Mouse (Mus musculus): ENCODE measurements around the gene Prnd. TPM values are rescaled to one million over a fixed set of nuclear protein-coding genes. Genes with fewer than 3 reads are reported as not detected.

Gene Prnd
- total RNA-seq, 1 experiment, result 0.98 TPM

GRCm38 (mm10) chr2:131939404-131940111 lies 11.1 kb upstream of the Prnd start:
- Histone ChIP-seq H3K4me3 (ENCODE audit: insufficient read depth in 1 of 2, low read depth in 1 of 2, low read length in 2 of 2, poor library complexity in 1 of 2, severe bottlenecking in 1 of 2) (no peak overlapping the region), H3K27ac (ENCODE audit: insufficient read depth, low read depth, low read length, poor library complexity, severe bottlenecking) (no peak overlapping the region), H3K4me1 (ENCODE audit: control insufficient read depth in 2 of 2, insufficient read depth in 2 of 2, low read length in 2 of 2, poor library complexity in 1 of 2) (no peaks in the 10 kb centered on the region; a peak in 1 of 4 replicates), H3K36me3 (ENCODE audit: control insufficient read depth, insufficient read depth, low read length, poor library complexity, severe bottlenecking) (no peaks in the 10 kb centered on the region), H3K9me3 (ENCODE audit: control insufficient read depth, insufficient read depth, low read depth, low read length) (no peaks in the 10 kb centered on the region), H3K9ac (ENCODE audit: insufficient read depth, low read depth, low read length, poor library complexity, severe bottlenecking) (no peak overlapping the region)
- DNase-seq (ENCODE audit: low read depth, low spot score), result peak; percentile 41
- peak; percentile 76; the same call in 1 of the 2 replicates for TF ChIP-seq ZC3H11A (IDR thresholded peaks at IDR 0.05; ENCODE audit: borderline replicate concordance, low read depth, low read length)
- TF ChIP-seq ZNF384 (IDR thresholded peaks at IDR 0.05; ENCODE audit: low read depth, low read length), result no peak
- in situ Hi-C loops (cut with MboI; ENCODE audit: low sequenced_read_pairs in 2 of 2, unreplicated experiment in 2 of 2), result loop anchor here (25.0 kb wide), 2 partner anchors 127 to 377 kb away; partner anchors contain the start of gene Adra1d (in 1 of the 2)

- no peaks in the 10 kb centered on the region for H3K36me3 ChIP-seq (ENCODE audit: control insufficient read depth, insufficient read depth, low read length, poor library complexity, severe bottlenecking)
- H3K27ac ChIP-seq (ENCODE audit: insufficient read depth, low read depth, low read length, poor library complexity, severe bottlenecking), result no peak overlapping the region
- no peaks in the 10 kb centered on the region; a peak in 1 of 4 replicates for H3K4me1 ChIP-seq (ENCODE audit: control insufficient read depth in 2 of 2, insufficient read depth in 2 of 2, low read length in 2 of 2, poor library complexity in 1 of 2)
- no peak overlapping the region for H3K4me3 ChIP-seq (ENCODE audit: insufficient read depth in 1 of 2, low read depth in 1 of 2, low read length in 2 of 2, poor library complexity in 1 of 2, severe bottlenecking in 1 of 2)
- in situ Hi-C loops (cut with MboI; ENCODE audit: low sequenced_read_pairs in 2 of 2, unreplicated experiment in 2 of 2), result loop anchor here (25.0 kb wide), 2 partner anchors 128 to 378 kb away; partner anchors contain the start of gene Adra1d (in 1 of the 2)
- no peaks in the 10 kb centered on the region for H3K9me3 ChIP-seq (ENCODE audit: control insufficient read depth, insufficient read depth, low read depth, low read length)
- TF ChIP-seq HCFC1 (IDR thresholded peaks at IDR 0.05; ENCODE audit: borderline replicate concordance, insufficient read depth, low read length), result no peak
- DNase-seq (ENCODE audit: low read depth, low spot score), result no peak
- no peak overlapping the region for H3K9ac ChIP-seq (ENCODE audit: insufficient read depth, low read depth, low read length, poor library complexity, severe bottlenecking)
Observed at GRCm38 (mm10) chr2:131940506-131940905, 10.2 kb upstream of the Prnd start.

- TF ChIP-seq ZNF384 (IDR thresholded peaks at IDR 0.05; ENCODE audit: low read depth, low read length), result no peak
- TF ChIP-seq MAFK (IDR thresholded peaks at IDR 0.05; ENCODE audit: insufficient read depth, low read depth, low read length), result no peak
- TF ChIP-seq HCFC1 (IDR thresholded peaks at IDR 0.05; ENCODE audit: borderline replicate concordance, insufficient read depth, low read length), result no peak
- no peak for TF ChIP-seq CHD2 (IDR thresholded peaks at IDR 0.05; ENCODE audit: low read depth, low read length)
- no peak for TF ChIP-seq ZC3H11A (IDR thresholded peaks at IDR 0.05; ENCODE audit: borderline replicate concordance, low read depth, low read length)
- H3K27ac ChIP-seq (ENCODE audit: insufficient read depth, low read depth, low read length, poor library complexity, severe bottlenecking), result no peak overlapping the region
- no peaks in the 10 kb centered on the region for H3K9me3 ChIP-seq (ENCODE audit: control insufficient read depth, insufficient read depth, low read depth, low read length)
- no peak for DNase-seq (ENCODE audit: low read depth, low spot score)
- no peaks in the 10 kb centered on the region; a peak in 1 of 4 replicates for H3K4me1 ChIP-seq (ENCODE audit: control insufficient read depth in 2 of 2, insufficient read depth in 2 of 2, low read length in 2 of 2, poor library complexity in 1 of 2)
- no peaks in the 10 kb centered on the region for H3K36me3 ChIP-seq (ENCODE audit: control insufficient read depth, insufficient read depth, low read length, poor library complexity, severe bottlenecking)
- no peak overlapping the region for H3K4me3 ChIP-seq (ENCODE audit: insufficient read depth in 1 of 2, low read depth in 1 of 2, low read length in 2 of 2, poor library complexity in 1 of 2, severe bottlenecking in 1 of 2)
- in situ Hi-C loops (cut with MboI; ENCODE audit: low sequenced_read_pairs in 2 of 2, unreplicated experiment in 2 of 2), result loop anchor here (25.0 kb wide), 2 partner anchors 129 to 379 kb away; partner anchors contain the start of gene Adra1d (in 1 of the 2)
- no peak overlapping the region for H3K9ac ChIP-seq (ENCODE audit: insufficient read depth, low read depth, low read length, poor library complexity, severe bottlenecking)
Observed at GRCm38 (mm10) chr2:131941501-131941900, 9.2 kb upstream of the Prnd start.

GRCm38 (mm10) chr2:131944370-131944769 lies 6.3 kb upstream of the Prnd start:
- DNase-seq (ENCODE audit: low read depth, low spot score), result no peak
- Histone ChIP-seq H3K4me1 (ENCODE audit: control insufficient read depth in 2 of 2, insufficient read depth in 2 of 2, low read length in 2 of 2, poor library complexity in 1 of 2) (no peaks in the 10 kb centered on the region), H3K9me3 (ENCODE audit: control insufficient read depth, insufficient read depth, low read depth, low read length) (no peaks in the 10 kb centered on the region), H3K9ac (ENCODE audit: insufficient read depth, low read depth, low read length, poor library complexity, severe bottlenecking) (no peak overlapping the region), H3K27ac (ENCODE audit: insufficient read depth, low read depth, low read length, poor library complexity, severe bottlenecking) (no peak overlapping the region), H3K36me3 (ENCODE audit: control insufficient read depth, insufficient read depth, low read length, poor library complexity, severe bottlenecking) (no peaks in the 10 kb centered on the region), H3K4me3 (ENCODE audit: insufficient read depth in 1 of 2, low read depth in 1 of 2, low read length in 2 of 2, poor library complexity in 1 of 2, severe bottlenecking in 1 of 2) (no peak overlapping the region)
- TF ChIP-seq CHD2 (IDR thresholded peaks at IDR 0.05; ENCODE audit: low read depth, low read length) (no peak), HCFC1 (IDR thresholded peaks at IDR 0.05; ENCODE audit: borderline replicate concordance, insufficient read depth, low read length) (no peak), MAFK (IDR thresholded peaks at IDR 0.05; ENCODE audit: insufficient read depth, low read depth, low read length) (no peak), ZNF384 (IDR thresholded peaks at IDR 0.05; ENCODE audit: low read depth, low read length) (no peak), ZC3H11A (IDR thresholded peaks at IDR 0.05; ENCODE audit: borderline replicate concordance, low read depth, low read length) (no peak)
- in situ Hi-C loops (cut with MboI; ENCODE audit: low sequenced_read_pairs in 2 of 2, unreplicated experiment in 2 of 2), result loop anchor here (25.0 kb wide), 2 partner anchors 132 to 382 kb away; partner anchors contain the start of gene Adra1d (in 1 of the 2)
